Mouse (Mus musculus): ENCODE data around the gene Traf3ip2.

DNA sequence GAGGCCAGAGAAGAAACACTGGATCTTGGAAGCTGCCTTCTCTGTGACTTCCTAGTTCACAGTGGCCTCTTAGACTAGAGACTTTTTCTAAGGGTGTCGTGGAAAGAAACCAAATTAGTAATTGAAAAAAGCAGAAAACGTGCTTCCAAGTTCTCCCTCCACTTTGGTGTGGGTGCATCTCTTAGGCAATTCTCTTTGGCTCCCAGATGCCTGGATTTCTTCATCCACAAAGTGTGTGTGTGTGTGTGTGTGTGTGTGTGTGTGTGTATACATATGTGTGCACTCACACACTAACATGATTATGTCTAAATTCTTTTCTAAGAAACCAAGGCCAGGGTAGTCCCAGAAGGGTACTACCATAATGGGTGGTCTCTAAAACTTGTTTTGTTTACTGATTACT, 1.2 kb downstream of the Traf3ip2 start:
- TF ChIP-seq CTCF (IDR thresholded peaks at IDR 0.05; ENCODE audit: borderline replicate concordance, insufficient read depth, low read length) (no peak), POLR2A (IDR thresholded peaks at IDR 0.05; ENCODE audit: low read depth, low read length) (0 out of 2 replicates have a peak, but pooled peaks have one; percentile 43)

All from embryonic fibroblast, embryonic 13.5 days (primary cell).